Mouse (Mus musculus) liver, adult 2 months (tissue): ENCODE measurements around the gene Ciao2a.

Experiments
- CTCF ChIP-seq: fragments of 200-500 bp; IDR thresholded peaks from 2 replicates; pipeline ENCODE4 v1.5.1; 2011; ENCODE audit warnings: low read depth, low read length, control low read depth
- POLR2A ChIP-seq: fragments of 200-500 bp; IDR thresholded peaks from 2 replicates; pipeline ENCODE4 v1.6.1; 2011; ENCODE audit warnings: low read length, control low read depth; ENCODE audit not compliant: insufficient read depth; ENCODE audit errors: extremely low read depth

GRCm38 (mm10) chr9:66155534-66155933 lies 29.1 kb downstream of the Ciao2a start:
- TF ChIP-seq POLR2A (no peak), CTCF (no peak)
